Mouse (Mus musculus): ENCODE measurements around the gene Tas2r143.

The Tas2r143 gene

GRCm38 (mm10) chr6:42369870-42370269 lies 30.2 kb upstream of the Tas2r143 start:
- no peak for DNase-seq

- no peak for DNase-seq
Observed at GRCm38 (mm10) chr6:42370630-42371363, 29.2 kb upstream of the Tas2r143 start.

GRCm38 (mm10) chr6:42372001-42372400 lies 28.0 kb upstream of the Tas2r143 start:
- DNase-seq: no peak

- DNase-seq: no peak
Observed at GRCm38 (mm10) chr6:42372421-42372815, 27.6 kb upstream of the Tas2r143 start.

DNA sequence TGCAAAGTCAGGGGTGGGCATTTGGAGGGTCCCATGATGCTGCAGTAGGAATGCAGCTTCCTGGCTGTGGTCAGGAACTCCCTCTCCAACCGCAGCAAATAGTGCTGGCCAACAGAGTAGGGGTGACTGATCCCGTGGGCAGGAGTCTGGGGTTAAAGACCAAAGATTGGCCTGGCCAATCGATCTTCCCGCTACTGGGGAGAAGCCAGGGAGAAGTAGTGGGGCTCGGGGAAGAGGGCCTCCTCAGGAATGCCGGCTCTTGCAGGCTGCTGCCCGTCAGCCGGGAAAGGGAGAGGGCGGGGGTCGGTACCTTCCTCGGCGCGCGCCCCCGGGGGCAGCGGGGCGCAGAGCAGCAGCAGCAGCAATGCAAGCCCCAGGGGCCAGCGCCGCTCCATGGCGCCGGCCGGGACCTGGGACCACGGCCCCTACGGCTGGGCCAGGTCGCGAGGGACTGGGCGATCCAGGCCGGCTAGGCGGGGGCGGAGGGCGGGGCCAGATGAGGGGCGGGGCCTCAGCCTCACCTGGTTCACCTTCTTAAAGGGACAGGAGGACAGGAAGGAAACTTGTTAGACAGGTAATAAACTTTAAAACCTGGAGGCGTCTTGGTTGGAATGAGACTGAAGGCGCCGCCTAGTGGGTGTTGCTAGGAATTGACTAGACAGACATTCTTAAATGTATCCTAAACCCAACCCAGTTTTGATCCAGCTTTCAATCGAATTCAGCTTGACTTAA lies 27.1 kb upstream of the Tas2r143 start, which contains the start of gene Epha1:
TSS of gene Epha1 (minus strand) at position 453 of the 732 bp plus-strand sequence.
- DNase-seq: peak; percentile 72

DNA sequence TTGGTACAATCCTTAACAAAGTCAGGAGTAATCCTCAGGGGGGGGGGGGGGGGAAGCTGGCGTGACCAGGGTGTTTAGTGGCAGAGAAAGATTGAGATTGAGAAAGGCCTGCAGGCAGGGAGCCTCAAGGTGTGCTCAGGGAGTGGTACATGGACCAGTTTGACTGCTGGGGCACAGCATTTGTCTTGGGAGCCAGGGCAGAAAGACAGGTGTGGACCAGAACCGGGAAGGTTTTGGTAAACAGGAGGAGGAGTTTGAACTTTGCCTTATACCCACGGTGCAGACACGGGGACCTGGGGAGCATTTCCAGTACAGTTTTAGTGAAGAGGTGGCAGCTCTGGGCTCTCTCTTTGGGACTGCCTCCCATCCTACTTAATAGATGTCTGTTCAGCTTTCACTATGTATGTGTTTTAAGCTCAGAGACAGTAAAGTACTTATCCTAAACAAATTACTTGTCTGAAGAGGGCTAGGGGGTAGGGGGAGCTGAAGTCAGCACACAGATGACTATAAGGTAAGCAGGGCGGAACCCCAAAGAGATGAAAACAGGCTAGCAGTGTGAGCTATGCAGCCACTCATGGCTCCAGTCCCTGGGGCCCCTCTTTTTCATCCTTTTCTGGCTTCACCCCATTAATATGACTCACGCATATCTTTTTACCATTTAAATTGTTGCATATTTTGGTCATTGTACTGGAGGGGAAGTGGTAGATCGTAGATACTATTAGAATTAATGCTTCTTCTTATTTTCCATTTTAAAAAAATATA lies 26.2 kb upstream of the Tas2r143 start:
- DNase-seq: no peak

- DNase-seq: no peak
Observed at GRCm38 (mm10) chr6:42374701-42375100, 25.3 kb upstream of the Tas2r143 start.

- no peak for DNase-seq
Observed at GRCm38 (mm10) chr6:42375131-42375530, 24.9 kb upstream of the Tas2r143 start.

DNA sequence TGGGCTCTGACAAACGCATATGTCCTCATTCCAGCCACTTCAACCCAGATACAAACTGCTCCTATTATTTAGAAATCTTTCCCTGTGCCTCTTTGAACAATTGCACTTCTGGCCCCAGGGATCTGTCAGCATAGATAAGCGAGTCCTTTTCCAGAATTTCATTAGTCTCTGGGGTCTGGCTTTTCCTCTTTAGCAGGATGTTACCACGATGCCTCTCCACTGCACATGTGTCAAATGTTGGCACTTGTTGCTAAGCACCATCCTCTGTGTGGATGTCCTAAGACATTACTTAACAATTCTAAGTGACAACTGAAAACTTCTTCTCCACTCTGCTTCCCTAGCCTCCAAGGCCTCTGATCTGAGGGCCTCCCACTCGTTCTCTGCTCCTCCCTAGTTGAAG lies 24.0 kb upstream of the Tas2r143 start:
- no peak for DNase-seq

DNA sequence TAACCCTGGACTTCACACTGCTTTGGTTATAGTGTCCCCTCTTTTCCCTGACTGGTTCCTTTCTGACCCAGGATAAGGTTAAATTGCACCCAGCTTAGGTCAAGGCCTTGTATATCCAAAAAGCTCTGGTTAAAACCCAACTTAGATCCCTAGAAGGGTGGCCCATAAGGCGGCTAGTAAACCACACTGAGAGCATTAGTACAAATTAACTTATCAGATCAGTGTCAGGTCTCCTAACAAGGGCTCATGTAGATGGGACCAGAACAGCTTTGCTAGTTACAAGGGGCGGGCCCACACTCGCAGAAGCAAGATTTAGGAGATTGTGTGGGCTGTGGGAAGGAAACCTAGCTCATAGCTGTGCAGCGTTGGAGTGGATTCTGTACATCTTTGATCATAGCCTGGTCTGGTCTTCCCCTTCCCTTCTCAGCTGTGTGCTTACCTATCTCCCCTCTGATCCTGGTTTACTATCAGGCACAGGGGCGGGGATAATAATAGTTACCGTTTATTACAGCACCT lies 23.5 kb upstream of the Tas2r143 start:
- DNase-seq: no peak

GRCm38 (mm10) chr6:42377280-42377679 lies 22.8 kb upstream of the Tas2r143 start:
- DNase-seq: no peak

DNA sequence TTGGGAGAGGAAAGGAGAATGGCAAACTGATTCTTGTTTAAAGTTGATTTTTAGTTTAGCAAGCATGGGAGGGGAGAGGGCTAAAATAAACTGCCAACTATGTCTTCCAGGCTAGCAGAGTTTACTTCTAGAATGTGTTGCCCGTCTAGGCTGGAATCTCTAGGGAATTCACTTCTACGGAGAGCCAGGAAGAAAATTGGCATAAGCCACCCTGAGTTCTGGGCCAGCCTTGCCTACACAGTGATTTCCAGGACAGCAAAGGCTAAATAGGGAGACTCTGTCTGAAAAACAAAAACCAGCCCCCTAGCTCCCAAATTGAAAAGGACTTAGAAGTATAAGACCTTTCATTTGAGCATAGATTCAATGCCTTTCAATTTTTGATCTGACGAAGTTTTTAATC lies 20.5 kb upstream of the Tas2r143 start:
- DNase-seq: no peak

GRCm38 (mm10) chr6:42380416-42381144 lies 19.5 kb upstream of the Tas2r143 start:
- peak; percentile 62 for DNase-seq

DNA sequence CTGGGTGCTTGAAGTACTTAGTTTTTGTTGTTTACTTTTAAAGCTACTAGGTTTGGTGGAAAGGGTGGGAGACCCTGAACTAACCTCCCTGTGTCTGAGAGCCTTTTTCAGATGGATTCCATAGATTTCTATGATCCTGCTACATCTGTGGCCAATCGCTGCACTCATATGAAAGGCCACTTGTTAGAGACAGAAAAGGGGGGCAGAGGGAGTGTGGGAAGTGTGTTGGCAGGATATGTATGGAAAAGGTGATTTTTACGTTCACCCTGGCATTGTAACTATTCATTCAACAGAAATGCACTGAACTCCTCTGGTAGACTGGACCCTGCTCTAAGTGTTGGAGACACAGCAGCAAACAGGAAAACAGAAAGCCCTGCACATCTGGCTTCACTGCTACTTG lies 18.8 kb upstream of the Tas2r143 start:
- DNase-seq: no peak

DNA sequence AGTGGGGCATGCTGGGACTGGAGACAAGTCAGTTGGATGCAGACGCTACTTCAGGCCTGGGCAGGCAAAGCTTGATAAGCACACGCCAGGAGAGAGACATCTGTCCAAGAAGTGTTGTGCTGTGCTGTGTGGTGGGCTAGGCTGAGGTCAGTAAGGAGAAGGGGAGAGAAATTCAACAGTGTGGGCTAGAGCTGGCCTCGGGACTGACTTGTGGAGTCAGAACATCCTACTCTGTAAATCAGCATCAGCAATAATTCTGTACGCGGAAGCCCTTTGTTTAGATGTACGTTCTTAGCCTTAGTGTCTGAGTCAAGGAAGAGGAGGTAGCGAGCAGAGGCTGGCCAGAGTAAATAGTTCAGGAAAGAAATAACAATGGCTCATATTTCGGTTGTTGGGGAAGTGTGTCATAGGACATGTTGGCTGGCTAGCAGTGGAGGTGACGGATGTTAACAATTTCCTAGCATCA lies 18.1 kb upstream of the Tas2r143 start:
- DNase-seq: no peak

DNA sequence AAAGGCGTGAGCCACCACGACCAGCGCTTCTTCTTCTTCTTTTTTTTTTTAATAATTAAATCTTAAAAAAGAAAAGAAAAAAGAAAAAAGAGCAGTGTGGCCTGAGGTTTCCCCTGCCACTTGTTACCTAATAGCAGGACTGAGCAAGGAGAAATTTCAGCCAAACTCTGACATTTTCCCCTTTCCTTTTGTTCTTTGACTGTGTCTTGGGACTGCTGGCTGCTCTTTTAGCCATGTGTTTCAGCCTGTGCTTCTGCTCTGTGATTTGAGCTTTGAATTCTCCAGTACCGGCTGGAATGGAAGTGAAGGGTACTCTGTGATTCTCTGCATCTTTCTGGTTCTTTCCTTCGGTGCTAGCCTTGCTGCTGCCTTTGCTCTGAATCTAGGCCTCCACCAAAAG lies 16.7 kb upstream of the Tas2r143 start:
- no peak for DNase-seq

- DNase-seq: no peak
Observed at GRCm38 (mm10) chr6:42385635-42386034, 14.4 kb upstream of the Tas2r143 start.

DNA sequence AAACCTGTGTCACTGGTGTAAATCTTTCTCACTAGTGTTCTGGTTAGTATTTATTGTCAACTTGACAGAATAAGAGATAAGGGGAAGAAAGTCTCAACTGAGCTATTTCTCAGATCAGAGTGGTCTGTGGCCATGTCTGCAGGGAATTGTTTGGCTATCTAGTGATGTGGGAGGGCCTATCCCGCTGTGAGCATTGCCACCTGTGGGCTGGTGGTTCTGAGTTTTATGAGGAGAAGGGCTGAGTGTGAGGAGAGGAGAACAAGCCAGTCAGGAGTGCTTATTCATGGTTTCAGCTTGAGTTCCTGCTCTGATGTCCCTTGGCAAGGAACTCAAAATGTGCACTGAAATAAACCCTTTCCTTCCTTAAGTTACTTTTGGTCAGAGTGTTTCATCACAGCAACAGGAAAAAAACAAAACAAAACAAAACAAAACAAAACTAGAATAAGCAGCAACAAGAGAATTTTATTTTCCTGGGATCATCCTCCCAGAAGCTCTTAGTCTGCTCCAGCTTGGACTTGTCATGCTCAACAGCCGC lies 8.2 kb upstream of the Tas2r143 start:
- no peak for DNase-seq

DNA sequence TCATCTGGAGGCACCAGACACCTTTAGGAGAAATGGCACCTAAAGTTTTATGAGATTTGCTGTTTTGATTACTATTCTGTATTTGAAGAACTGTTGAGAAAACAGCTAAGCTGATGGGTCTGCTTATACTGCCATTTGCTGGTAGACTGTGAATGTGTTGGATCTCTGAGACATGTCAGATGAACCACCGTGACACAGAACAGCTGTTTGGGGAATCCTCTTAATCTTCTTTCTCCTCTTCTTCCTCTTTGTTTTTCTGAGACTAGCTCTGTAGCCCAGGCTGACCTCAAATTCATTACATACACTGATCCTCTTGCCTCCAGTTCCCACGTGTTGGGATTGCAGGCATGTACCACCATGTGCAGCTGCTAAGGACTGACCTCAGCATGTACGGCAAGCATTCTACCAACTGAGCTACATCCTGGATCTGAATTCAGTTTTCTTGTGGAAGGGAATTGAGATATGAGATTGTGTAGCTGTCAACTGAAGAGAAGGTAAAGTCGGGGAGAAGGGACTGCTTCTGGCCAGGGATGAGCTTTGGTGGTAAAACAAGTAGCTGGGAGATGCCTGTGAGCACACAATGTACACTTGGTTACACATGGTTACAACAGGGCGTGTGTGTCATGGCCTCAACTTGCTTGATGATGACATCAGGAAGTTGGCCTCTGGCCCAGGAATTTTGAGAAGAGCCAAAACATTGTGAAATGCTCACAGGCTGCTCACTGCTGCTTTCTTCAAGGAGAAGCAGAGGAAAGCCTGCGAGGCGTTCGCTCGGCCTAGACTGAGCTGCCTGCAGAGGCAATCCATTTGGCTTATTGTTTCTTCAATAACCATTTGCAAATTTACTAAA lies 3.9 kb upstream of the Tas2r143 start:
- peak; percentile 80 for DNase-seq

DNA sequence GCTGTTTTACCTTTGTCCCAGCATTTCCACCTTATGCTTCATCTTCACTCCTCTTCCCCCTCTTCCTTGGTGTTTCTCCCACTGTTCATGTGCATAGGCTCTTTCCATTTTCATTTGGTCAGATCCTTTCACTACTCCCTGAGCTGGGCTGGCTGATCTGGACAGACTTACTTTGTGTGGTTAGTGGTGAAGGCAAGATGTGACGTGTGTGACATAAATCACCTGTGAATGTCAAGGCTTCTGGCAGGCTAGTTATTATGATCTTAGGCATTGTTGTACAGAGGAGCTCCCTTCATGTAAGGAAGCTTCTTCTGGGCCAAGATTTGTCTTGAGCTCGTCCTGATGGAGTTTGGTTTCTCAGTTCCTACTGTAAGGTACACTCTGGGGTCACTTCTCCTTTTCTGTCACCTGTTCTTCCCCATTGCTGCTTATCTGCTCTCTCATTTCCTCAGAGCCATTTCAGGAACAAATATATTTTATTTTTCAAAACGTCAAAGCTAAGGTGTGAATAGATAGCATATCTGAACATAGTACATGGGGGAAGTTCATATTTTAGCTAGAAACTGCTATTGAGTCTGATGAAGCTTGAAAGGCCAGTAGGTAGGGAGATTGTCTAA lies 2.9 kb upstream of the Tas2r143 start:
- DNase-seq: no peak

DNA sequence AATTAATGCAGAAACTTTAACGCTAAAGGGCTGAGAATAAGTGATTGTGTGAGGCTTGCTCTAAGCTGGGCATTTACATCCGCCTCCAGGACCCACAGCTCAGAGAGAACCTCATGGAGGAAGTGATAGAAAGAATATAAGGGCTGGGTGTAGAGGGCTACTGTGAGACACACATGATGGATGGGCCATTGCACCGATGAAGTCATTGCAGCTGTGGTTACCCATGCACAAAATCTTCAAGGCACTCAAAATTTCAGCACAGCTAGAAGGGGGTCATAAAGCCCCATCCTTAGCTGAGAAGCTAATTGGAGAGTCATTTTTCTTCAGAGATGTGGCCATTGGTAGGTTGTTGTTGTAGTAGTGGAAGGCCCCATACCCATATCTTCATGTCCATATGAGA lies 1.8 kb upstream of the Tas2r143 start:
- no peak for DNase-seq
